Mouse (Mus musculus): ENCODE data around the gene Hsd17b13.
"Not testable (repeated sequence)": the region's sequence is repeated elsewhere in the genome, so short reads cannot be mapped to it uniquely, and the experiment has no call there.

The Hsd17b13 gene

DNA sequence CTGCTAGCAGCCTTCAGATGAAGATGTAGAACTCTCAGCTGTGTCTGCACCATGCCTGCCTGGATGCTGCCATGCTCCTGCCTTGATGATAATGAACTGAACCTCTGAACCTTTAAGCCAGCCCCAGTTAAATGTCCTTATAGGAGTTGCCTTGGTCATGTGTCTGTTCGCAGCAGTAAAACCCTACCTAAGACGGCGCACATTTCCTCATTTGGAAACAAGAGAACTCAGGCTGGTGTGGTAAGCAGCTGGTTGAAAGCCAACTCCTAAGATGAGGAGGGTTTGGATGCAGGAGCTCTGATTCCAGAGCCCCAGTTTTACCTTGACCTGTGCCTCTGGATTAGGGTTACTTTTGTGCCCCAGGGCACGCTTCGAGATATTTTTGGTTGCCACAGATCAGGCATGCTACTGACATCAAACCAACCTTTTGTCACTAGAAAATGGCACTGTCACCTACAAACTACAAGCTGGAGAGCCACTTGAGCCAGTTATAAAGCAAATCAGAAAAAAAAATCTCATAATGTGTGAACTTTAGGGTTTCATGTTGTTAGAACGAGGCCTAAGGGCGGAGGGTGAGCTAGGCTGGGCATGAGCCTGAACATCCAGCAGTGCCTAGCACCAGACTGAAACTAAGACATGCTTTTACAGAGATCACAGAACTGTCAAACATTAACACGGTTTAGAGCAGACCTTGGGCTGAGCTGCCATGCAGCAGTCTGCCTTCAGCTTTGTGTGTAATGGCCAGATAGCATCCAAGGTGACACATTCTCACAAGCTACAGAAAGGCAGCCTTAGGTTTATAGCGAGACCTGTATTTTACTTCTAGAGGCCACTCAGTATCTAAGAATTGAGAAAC lies 3.7 kb upstream of the Hsd17b13 start:
- DNase-seq (ENCODE audit: low read depth, low spot score), result no peak

GRCm38 (mm10) chr5:103977907-103978570 lies 829 bp upstream of the Hsd17b13 start:
- no peak for DNase-seq (ENCODE audit: low read depth, low spot score)

GRCm38 (mm10) chr5:103975736-103976135 lies 1.5 kb downstream of the Hsd17b13 start:
- peak; percentile 33 for DNase-seq (ENCODE audit: low read depth, low spot score)

DNA sequence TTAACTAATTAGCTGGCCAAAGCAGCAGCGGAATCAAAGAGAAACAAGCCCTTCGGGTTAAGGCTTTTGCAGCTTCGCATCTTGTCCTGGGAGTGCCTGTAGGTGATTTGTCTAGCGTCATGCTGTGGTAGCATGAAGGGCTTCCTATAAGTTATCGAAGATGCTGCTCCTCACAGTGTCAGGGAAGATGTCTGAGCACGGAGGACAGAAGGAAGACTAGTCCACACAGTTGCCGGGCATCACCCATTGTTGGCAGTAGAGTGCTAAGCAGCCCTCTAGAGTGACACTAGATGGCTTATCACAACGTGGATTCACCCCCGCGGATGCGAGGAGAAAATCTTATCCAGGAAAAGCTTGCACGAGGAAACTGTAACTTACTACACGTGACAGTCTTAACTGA lies 4.4 kb downstream of the Hsd17b13 start:
- peak; percentile 16 for DNase-seq (ENCODE audit: low read depth, low spot score)

DNA sequence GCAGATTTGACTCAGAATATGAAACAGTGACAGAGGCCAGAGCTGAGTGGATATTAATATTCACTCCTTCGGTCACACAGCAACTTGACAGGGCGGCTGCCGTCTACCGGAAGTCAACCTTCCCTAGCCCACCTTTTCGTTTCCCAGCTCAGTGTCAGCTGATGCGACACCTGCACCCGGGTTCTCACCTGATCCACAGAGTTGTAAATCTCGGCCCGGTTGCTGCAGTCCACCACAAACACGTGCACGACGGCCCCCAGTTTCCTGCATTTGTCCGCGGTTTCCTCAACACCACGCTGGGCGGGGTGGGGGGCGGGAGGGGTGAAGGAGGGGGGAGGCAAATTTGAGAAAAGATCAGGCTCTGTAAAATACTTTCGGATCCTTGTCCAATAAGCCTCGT lies 4.8 kb downstream of the Hsd17b13 start:
- DNase-seq (ENCODE audit: low read depth, low spot score), result peak; percentile 18

GRCm38 (mm10) chr5:103971051-103971450 lies 6.2 kb downstream of the Hsd17b13 start:
- no peak for DNase-seq (ENCODE audit: low read depth, low spot score)

GRCm38 (mm10) chr5:103962935-103963429 lies 14.2 kb downstream of the Hsd17b13 start:
- DNase-seq (ENCODE audit: low read depth, low spot score), result no peak

- no peak for DNase-seq (ENCODE audit: low read depth, low spot score)
These were observed 22.6 kb downstream of the Hsd17b13 start for GRCm38 (mm10) chr5:103954638-103955037.

GRCm38 (mm10) chr5:103953135-103954083 lies 23.8 kb downstream of the Hsd17b13 start:
- no peak for DNase-seq (ENCODE audit: low read depth, low spot score)

- DNase-seq (ENCODE audit: low read depth, low spot score), result not testable (repeated sequence)
These were observed 27.1 kb downstream of the Hsd17b13 start for GRCm38 (mm10) chr5:103950138-103950537.

- DNase-seq (ENCODE audit: low read depth, low spot score), result no peak
These were observed 34.0 kb downstream of the Hsd17b13 start for GRCm38 (mm10) chr5:103943183-103943582.

DNA sequence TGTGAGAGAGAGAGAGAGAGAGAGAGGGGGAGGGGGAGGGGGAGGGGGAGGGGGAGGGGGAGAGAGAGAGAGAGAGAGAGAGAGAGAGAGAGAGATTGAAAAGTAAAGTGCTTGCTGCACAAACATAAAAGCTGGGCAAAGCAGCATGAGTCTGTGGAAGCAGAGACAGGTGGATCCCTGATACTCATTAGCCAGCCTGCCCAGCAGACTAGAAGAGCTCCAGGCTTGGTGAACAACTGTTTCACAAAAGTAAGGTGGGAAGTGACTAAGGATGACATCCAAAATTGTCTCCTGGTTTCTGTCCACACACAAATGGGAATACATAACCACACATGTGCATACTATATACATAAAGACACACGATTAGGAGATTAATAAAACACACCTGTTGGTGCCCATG lies 37.4 kb downstream of the Hsd17b13 start:
- DNase-seq (ENCODE audit: low read depth, low spot score), result no peak

- DNase-seq (ENCODE audit: low read depth, low spot score), result no peak
These were observed 37.9 kb downstream of the Hsd17b13 start for GRCm38 (mm10) chr5:103939350-103939652.

- no peak for DNase-seq (ENCODE audit: low read depth, low spot score)
These were observed 38.5 kb downstream of the Hsd17b13 start for GRCm38 (mm10) chr5:103938547-103939349.

GRCm38 (mm10) chr5:103936906-103937589 lies 40.2 kb downstream of the Hsd17b13 start:
- peak; percentile 68 for DNase-seq (ENCODE audit: low read depth, low spot score)

DNA sequence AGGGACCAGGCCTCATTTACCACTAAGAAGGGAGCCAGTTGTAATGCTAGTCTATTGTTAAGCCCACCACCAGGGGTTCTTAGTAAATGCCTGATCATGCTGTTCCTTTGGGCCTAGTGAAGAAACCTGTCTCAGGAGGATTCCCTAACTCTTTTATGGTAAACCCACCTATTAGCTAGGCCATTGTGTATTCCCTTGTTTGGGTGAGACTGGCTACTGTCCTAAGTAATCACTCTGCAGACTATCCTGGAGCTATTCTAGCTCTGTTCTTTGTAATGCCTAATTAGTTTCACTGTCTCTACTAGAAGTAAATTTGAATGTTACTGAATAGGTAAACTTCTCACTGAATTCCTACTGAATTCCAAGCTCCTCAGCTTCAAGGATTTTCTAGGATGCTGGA lies 45.3 kb downstream of the Hsd17b13 start:
- not testable (repeated sequence) for DNase-seq (ENCODE audit: low read depth, low spot score)

- no peak for DNase-seq (ENCODE audit: low read depth, low spot score)
These were observed 46.7 kb downstream of the Hsd17b13 start for GRCm38 (mm10) chr5:103930511-103930910.

DNA sequence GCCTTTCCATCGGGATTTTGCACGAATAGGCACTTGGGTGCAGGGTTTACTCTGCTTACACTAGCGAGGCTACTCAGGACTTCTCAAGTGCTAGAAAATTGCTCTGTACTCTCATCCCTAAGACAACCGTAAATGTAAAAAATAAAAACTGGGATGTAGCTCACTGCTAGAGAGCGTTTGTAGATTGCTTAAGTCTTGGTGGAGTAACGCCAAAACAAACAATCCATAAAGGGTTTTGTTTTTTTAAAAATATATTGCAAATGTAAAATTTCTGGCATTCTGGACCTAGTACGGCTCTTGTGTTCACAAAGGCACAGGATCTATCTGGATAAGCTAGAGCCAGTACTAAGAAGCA lies 49.0 kb downstream of the Hsd17b13 start:
- DNase-seq (ENCODE audit: low read depth, low spot score), result no peak

GRCm38 (mm10) chr5:103927429-103928195 lies 49.6 kb downstream of the Hsd17b13 start:
- DNase-seq (ENCODE audit: low read depth, low spot score), result peak; percentile 88

DNA sequence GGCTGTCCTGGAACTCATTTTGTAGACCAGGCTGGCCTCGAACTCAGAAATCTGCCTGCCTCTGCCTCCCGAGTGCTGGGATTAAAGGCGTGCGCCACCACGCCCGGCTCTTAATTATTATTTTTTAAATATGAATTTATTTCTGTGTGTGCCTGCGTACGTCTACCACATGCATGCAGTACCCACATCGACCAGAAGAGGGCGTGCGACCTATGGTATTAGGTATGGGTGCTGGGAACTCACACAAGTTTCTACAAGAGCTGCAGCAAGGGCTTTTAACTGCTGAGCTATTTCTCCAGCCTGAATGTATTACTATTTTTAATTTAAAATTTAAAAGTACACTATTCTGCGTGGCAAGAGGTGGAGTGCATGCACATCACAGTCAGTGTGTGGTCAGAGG lies 50.8 kb downstream of the Hsd17b13 start:
- peak; percentile 75 for DNase-seq (ENCODE audit: low read depth, low spot score)

Measured in CD4-positive, CD25-positive, alpha-beta regulatory T cell, adult 2 months (primary cell).